Mouse (Mus musculus) embryo, embryonic 11.5 days (tissue): ENCODE results near the gene Rimkla.

Experiments used
- DNase-seq: peaks from one replicate; pipeline ENCODE4 v3.0.0-alpha.2; 2012; ENCODE audit warnings: low read depth, low spot score

Rimkla gene

DNA sequence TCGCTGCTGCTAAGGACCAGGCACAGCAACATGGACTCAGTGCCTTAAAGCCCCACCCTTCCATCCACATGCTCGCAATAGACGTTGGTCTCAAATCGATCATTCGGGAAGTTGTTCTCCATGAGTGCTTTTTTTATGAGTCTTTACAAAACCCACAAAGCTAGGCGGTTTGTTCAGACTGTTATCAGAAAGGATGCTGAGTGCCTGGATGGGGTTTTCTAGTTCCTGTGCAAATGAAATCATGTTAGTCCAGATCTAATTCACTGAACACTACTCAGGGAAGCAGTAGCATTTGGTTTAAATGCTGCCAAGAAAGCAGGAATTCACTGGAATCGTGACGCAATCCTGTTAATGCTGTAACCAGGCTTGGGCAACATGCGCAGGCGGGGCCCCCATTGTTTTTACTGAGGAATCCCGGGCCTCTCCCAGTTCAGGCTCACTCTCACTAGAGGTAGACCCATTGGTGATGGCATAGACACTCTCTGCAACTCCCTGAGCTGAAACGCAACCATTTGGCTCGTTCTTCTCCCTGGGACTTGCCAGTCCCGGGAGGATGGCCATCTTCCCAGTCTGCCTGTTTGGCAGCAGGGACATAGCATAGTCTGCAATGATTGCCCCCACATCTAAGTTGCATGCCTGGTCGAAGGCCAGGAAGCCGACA, 24.6 kb downstream of the Rimkla start:
- no peak for DNase-seq

DNA sequence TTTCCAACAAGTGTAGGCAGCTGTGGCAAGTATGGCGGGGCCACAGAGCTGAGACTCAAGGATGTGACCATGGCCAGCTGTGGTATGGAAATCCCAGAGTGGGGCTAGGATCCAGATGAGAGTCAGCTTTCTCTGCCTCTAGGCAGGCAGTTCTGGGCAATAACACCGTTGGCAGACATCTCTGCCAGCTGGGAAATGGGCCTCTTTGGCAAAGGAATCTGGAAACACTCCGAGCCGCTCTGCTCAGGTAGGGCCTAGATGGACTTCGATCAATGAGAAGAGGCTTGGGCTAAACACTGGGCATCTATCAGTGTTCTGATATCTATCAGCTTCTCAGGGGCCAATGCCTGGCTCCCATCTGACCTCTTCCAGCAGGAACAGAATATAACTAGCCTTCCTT, 26.6 kb downstream of the Rimkla start:
- DNase-seq, result no peak

DNA sequence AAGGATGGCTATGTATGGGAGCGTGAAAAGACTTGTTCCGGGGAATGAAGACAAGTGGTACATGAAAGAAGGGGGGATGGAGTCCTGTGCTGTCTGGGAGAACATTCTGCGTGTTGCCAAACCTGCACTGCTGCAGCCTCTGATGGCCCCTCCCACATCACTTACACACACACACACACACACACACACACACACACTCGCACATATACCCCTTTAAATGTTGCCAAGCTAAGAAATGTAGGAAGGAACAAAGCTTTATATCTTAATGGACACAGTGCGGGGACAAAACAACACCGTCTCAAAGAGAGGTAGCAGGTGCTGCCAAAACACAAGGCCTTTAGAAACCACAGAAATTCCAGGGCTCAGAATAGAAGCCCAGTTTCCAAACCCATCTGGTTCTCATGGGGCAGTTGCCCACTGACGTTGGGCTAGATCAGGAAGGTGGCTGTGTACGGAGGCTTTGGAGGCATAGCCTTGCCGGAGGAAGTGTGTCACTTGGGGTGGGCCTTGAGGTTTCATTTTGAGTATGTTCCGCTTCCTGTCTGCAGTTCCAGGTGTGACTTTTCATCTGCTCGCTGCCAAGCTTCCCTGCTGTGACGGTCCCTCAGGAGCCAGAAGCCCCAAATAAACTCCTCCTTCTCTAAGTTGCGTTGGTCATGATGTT, 28.5 kb downstream of the Rimkla start:
- no peak for DNase-seq

DNA sequence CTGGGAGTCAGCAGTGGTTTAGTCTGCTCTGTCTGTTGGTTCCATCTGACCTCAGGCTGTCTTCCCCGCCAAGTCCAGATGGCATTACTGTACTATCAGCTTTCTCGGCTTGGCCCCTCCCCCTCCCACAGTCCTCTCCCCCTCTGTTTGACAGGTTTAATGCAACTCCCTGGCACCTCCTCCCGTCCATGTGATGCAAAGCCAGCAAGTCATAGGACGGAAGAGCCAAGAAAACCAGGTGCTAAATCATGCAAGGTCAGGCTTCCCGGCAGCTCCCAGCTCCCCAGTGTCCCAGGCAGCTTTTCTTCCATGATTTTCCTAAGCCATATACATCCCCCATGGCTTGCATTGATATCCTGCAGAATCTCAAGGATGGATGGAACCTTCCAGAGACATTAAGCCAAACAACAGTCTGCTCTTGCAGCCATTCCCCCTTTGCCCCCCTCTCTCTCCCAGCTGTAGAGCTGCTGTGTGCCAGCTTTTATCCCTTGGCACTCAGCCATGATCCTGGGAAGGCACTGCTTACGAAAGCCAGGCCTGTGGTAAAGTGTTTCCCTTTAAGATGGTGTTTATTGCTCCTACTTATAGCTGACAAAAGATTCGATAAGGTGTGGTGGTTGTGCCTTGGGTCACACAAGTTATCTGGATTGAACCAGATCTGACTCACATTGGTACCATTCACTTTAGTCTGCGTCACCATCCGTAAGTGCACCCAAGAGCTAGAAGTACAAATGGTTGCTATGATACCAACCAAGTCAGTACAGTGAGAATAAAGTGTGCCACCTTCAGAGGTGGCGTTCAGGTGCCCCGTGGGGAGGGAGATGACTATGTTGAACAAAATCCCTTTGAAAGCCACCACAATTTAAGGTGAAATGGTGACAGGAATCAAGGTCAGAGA, 29.3 kb downstream of the Rimkla start:
- no peak for DNase-seq

DNA sequence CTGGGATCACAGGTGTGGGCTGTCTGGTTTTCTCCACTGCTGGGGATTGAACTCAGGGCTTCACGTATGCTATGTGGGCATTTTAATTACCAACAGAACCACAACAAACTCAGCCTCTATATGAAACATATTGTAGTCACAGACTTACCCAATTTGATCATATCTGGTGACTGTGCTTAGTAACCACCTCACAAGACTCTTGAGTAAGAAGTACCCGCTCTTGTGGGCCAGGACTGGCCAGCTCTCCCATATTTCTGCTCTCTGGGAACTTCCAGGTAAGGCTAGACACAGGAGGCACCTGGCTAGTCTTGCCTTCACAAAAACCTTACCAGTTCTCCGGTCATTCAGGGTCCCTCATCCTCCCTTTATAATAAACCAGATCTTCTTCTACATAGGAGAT, 30.0 kb downstream of the Rimkla start:
- no peak for DNase-seq

DNA sequence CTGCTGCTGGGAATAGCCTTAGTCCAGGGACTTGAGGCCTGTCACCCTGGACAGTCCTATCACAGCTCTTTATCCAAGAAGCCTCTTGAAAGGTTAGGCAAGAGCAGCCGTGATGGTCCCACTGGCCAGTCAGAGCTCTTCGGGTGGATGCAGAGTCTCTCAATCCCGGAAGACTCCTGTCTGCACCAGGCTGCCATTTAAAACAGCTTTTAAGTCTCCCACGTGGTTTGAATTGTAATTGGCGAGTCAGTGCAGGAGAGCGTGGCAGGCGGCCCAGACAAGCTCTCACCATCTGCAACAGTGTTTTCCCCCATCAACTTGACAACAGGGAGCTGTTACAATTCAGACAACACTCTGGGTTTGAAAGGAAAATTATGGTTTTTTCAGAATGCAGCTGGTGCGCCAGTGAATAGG, 31.7 kb downstream of the Rimkla start:
- DNase-seq, result no peak

DNA sequence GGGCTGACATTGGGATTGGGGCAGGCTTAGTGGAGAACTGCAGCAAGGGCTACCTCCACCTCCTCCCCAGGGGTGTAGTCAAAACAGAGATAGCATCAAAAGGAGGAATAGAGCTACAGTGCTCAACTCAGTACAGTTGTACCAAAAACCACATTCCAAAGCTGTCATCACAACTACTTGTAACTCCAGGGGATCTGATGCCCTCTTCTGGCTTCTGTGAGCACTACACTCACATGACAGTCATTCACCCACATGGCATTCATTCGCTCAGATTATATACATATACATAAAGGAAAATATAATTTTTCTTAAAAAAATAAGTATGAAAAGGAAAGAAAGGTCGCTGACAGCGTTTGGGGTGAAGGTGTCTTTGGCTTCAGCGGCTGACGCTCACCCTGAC, 32.1 kb downstream of the Rimkla start:
- DNase-seq, result no peak

DNA sequence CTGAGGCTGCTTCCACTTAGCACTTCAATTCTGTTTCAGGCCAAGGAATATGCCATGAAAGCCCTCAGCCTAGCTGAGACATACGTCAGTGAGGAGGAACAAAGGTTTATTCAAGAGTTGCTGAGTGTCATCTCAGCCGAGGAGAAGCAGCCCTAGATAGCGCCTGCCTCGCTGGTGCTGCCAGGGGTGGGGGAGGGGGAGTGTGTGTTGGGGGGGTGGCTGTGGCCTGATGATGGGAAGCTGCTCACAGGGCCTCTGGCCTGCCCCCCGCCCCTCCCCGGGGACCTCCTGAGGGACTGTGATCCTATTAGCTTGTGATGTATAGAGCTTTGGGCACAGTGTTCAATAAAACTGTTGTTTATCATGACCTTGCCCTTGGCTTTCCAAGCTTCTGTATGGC, 38.9 kb downstream of the Rimkla start:
- no peak for DNase-seq

DNA sequence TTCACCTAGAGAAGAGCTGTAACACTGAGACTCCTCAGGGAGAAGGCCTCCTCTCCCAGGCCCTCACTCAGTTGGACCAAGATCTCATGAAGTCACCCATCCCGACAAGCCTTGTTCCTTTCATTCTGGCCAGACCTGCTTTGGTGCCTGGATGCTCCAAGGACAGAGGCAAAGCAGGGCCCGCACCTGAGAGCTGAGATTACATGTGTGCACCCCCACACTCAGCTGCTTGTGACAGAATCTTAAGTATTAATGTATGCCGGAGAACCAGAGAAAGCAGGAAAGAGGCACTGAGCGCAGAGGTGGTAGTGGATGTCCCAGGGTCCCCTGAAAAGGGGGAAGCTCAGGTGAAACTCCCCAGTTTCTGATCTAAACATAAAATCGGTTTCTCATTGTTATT, 39.3 kb downstream of the Rimkla start:
- DNase-seq, result no peak

DNA sequence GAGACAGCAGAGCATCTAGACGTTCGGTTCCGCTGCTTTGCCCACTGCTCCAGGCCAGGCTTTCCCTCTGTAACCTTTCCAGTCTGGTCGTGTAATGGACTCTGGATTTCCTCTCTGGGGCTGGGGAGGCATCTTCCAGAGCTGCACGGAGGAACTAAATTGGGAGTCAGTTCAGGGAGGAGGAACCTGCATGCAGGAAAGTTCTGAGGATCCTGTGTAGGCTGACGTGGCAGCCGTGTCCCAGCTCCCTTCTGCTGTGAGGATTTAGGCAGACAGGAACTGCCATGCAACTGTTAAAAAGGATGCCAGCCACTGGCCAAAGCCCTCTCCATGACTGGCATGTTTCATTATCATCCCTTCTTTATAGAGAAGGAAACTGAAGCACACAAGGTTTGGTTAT, 42.0 kb downstream of the Rimkla start:
- DNase-seq, result no peak

DNA sequence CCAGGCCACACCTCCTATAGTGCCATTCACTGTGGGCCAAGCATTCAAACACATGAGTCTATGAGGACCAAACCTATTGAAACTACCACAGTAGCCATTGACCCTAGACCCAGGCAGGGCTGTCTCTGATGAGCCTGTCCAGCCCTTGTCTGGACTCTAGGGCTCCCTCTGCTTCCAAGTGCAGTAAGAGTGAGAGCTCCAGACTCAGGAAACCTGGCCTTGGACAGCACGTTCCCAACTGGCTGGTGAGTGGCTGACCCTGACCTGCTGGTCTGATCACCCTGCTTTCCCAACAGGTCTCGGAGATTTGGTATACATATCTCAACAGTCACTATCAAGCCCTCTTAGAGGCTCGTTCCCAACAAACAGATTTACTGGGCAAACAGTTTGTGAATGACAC, 44.6 kb downstream of the Rimkla start:
- DNase-seq, result no peak

DNA sequence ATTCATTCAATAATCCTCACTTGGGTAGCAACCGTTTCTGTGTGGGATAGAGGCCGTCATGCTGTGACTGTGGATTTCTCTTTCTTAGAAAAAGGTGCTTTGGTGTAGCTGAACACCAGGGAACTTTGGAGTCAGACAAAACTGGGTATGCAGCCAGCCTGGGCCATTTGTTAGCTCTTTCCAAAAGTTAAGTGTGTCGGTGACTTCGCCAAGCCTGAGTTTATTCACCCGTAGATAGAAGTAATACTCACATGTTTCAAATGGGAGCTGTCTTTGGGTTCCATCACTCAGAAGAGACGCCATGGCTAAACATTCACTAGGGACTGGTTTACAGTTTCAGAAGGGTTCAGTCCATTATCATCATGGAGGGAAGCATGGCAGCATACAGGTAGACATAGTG, 45.2 kb downstream of the Rimkla start:
- no peak for DNase-seq

DNA sequence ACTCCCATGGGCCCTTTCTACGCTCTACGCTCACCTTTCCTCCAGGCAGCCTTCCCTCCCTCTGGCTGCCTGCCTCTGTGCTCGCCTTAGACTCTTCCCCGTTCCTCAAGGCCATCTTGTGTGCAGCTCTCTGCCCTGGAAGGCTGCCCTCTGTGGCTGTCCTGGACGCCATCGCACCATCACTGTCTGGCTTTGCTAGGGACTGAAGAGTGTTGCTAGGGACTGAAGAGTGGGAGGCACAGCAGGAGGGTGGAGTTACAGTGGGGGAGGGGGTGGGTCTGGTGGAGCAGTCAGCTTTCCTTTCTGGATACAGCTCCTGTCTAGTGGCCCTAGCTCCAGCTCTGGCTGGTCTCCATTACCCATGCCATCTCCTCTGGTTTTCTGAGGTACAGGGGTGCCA, 49.9 kb downstream of the Rimkla start:
- DNase-seq, result no peak

DNA sequence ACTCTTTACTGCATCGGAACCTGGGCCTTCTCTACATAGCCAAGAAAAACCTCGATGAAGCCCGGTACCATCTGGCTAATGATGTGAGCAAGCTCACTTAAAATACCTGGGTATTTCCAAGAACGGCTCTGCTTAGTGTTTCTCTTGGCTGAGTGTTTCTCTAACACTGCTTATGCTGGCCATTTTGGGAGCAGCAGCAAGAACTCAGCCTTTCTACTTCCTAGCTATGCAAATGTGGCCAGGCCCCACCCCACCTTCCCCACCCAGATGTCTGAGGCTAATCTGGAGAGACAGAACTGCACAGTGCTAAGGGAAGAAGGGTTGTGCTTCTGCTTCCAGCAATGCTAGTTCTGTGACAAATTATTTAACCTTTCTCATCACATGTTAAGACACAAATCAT, 50.6 kb downstream of the Rimkla start:
- DNase-seq, result no peak

DNA sequence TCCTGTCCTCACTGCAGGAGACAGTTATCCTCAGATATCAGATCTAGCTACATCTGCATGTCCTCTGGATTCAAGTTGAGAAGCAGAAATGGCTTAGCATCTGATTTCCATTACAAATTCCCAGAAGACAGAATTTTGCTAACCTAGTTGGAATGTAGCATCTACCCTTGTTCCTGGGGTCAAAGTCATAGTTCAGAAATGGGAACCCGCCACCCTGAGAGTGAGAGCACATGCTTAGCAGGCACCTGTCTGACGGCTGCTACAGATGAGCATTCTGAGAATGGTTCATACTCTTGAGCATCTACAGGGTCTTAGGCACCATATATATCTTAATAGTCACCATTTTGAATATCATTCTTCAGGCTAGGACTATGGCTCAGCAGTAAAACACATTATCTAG, 54.5 kb downstream of the Rimkla start:
- no peak for DNase-seq

DNA sequence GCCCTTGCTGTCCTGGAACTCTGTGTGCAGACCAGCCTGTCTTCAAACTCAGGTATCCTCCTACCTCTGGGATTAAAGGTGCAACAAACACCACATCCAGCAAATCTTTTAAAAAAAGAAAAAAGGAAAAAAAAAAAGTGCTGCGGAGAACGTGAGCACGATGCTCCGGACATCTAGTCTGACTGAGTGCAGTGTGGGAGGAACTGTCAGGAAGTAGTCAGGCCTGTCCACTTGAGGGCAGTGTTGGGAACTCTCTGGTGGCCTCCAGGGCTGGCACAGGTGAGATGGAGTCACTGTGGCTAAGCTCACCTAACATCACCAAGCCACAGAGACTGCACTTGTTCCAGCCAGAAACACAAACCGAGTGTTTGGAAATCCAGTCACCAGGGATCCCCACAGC, 61.8 kb downstream of the Rimkla start:
- no peak for DNase-seq

DNA sequence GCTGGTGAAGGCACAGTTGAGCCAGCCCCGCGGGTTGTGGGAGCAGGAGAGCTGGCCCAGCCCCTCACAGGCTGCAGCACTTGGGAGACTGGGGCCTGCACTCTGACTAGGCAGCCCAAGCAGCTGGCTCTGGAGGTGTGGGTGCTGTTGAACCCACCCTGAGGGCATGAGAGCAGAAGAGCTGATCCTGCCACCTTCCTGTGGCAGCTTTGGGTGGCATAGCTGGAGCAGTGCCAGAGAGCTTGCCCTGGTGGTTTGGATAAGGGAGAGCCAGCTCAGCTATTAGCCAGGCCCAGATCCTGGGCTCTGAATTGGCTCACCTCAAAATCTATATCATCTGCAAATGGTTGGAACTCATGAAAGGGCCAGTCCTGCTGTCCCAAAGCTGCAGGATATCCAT, 64.7 kb downstream of the Rimkla start:
- DNase-seq, result no peak

DNA sequence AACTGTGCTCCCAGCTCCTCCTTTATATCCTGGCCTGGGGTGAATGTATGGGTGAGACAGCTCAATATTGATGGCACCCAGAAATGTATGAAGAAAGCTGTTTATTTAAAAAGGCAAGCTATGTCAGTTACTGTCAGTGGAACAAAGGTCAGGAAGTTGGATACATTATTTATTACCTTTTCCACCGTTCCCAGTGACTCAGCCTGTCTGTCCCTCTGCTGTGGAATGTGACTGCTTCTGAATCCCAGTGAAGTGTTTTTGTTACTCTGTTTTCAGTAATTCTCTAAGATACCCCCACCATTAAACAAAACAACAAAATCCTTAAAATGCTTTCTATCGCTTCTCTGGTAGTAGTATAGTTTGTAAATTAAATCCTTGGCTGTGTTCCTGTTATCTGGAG, 66.8 kb downstream of the Rimkla start:
- DNase-seq, result no peak

DNA sequence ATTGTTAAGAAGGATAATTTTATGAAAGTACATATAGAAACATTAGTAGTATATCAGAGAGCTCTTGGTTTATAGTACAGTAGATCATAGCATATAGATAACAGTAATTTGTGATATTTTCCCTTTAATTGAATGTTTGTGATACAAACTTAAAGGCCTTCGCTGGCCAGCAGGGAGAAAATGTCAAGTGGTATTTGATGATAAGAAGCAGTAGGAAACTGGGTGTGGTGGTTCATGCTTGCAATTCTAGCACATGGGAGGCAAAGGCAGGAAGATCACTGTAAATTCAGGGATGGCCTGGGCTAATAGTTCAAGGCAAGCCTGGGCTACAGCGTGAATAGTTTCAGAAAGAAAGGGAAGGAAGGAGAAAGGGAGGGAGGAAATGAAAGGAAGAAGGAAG, 67.4 kb downstream of the Rimkla start:
- DNase-seq, result no peak

DNA sequence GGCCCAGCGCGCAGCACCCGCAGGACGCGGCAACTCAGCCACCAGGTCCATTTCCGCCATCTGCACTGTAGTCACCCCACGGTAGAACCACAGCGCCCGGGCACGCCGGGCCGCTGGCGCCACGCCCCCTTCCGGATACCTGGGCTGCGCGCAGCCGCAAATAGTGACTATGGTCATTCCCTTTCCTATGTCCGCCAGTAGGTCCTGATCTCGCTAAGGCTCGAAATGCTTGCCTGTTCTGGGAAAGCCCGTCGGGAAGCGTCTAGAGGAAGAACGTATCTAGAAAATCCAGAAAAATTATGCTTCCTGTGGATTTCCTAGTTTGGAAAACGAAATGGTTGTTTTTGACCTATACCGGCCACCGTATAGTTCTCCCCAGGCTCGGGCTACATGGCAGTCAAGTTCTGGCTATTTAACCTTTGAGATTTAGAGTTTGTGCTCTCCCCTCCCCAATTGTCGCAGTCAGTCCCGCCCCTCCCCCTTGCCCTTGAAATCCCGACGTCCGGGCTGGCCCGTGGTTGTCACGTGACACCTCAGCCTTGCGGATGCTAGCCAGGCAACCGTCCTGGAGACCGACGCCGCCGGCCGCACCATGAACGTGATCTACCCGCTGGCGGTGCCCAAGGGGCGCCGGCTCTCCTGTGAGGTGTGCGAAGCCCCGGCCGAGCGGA, 70.0 kb downstream of the Rimkla start, which contains the start of the genes Ppcs and Zmynd12:
Ppcs (minus strand) TSS at position 127 of the 671 bp plus-strand sequence.
Zmynd12 (plus strand) TSS at position 521 of the 671 bp plus-strand sequence.
- peak; percentile 86 for DNase-seq

DNA sequence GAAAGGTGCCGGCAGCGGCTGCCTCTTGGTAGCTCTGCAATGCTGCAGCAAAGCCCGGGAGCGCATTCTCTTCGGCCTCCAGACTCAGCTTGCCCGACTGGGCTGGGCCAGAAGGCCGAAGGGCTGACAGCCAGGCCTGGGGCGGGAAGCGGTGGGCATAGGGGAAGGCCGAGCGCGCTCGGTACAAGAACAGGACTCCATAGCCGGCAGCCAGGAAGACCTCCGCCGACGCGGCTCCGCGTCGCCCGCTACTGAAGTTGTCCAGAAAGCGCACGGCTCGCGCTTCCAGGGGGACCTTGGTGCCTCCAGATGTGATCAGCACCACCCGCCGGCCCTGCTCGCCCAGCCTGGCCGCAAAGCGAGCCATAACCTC, 70.5 kb downstream of the Rimkla start:
- no peak for DNase-seq

DNA sequence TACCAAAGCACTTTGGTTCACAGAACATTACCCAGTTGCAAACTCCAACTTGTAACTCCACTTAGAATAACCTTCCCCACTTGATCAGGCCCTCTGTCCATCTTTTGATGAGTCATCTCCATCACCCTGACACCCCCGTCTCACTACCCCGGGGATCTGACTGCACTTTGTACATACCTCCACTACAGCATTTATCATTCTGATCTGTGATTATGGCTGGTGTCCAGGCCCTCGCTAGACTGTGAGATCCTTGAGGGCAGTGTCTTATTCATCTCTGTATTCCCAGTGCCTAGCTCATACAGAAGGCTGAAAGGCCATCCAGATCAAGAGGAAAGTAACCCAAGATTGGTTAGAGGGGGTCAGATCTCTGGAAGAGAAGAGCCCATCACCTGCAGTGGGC, 71.2 kb downstream of the Rimkla start:
- DNase-seq, result no peak
